8 mouse cellular contexts compared by ENCODE assay signal in the genomic region with DNA sequence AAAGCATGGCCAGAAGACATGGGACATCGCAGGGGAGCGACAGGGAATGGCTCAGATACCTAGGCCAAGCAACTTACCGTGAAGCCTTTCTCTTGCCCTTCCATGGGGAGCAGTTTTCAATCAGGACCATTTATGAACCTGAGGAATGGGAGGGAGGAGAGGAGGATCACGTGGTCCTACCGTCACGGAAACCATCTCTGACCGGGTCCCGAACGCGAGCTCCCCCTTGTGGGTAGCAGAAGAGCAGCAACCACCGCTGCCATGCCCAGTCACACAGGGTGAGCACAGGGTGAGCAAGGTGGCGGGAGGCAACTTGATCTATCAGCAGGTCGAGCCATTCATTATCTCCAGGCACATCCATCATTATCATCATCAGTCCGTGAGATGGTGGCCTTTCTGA. TPM values are rescaled to one million over a fixed set of nuclear protein-coding genes. Genes with fewer than 3 reads are reported as not detected.
DNase-seq lines count a peak whose midpoint lies in the region; ATAC-seq and TF ChIP-seq lines count a peak whose summit lies in the region.

No protein-coding gene starts in this region.

- ATAC-seq in forebrain, postnatal 0 days = no peak
- ATAC-seq in forebrain, embryonic 16.5 days = no peak
- ATAC-seq in erythroid progenitor cell, adult 5-6 weeks (replicated peaks; ENCODE audit: low FRiP score, poor library complexity, severe bottlenecking) = peak; percentile 66
- no peak for ATAC-seq in neural tube, embryonic 11.5 days (ENCODE audit: insufficient read depth, low FRiP score, low TSS enrichment)

- 26% methylated on average over 14 of the region's 14 CpGs for WGBS in forebrain, postnatal 0 days
- 23% methylated on average over 14 of the region's 14 CpGs for WGBS in forebrain, embryonic 16.5 days
- WGBS in bone marrow, adult 2 months = 26% methylated on average over 14 of the region's 14 CpGs
- 18% methylated on average over 14 of the region's 14 CpGs for WGBS in neural tube, embryonic 11.5 days

- H3K4me3 ChIP-seq in forebrain, postnatal 0 days (ENCODE audit: low read depth, low read length) = no peak overlapping the region
- H3K4me3 ChIP-seq in forebrain, embryonic 16.5 days (replicated peaks; ENCODE audit: low read length) = no peak overlapping the region
- no peak overlapping the region for H3K4me3 ChIP-seq in bone marrow, adult 2 months (replicated peaks; ENCODE audit: control insufficient read depth, low read depth, low read length)
- no peak overlapping the region for H3K4me3 ChIP-seq in neural tube, embryonic 11.5 days (ENCODE audit: low read depth, low read length)

- TF ChIP-seq POLR2A in bone marrow, adult 2 months (IDR thresholded peaks at IDR 0.05; ENCODE audit: borderline replicate concordance, control insufficient read depth, low read depth, low read length) = no peak

- no peak overlapping the region for H3K4me2 ChIP-seq in forebrain, postnatal 0 days (ENCODE audit: low read depth)
- no peak overlapping the region for H3K4me2 ChIP-seq in forebrain, embryonic 16.5 days (ENCODE audit: low read length)
- H3K4me2 ChIP-seq in neural tube, embryonic 11.5 days (ENCODE audit: low read depth) = no peak overlapping the region

- H3K36me3 ChIP-seq in forebrain, postnatal 0 days (ENCODE audit: insufficient read depth) = no peaks in the 10 kb centered on the region
- H3K36me3 ChIP-seq in forebrain, embryonic 16.5 days (ENCODE audit: control insufficient read depth, insufficient read depth) = no peaks in the 10 kb centered on the region
- no peaks in the 10 kb centered on the region for H3K36me3 ChIP-seq in neural tube, embryonic 11.5 days (ENCODE audit: control insufficient read depth, insufficient read depth, low read length)

- no peak for DNase-seq in forebrain, postnatal 0 days
- peak; percentile 79 for DNase-seq in B cell, adult 2 months
- peak; percentile 68 for DNase-seq in liver
- peak; percentile 42 for DNase-seq in neural tube, embryonic 11.5 days (ENCODE audit: low spot score)
- peak; percentile 84 for DNase-seq in thymus, postnatal 25 days

- no peaks in the 10 kb centered on the region for H3K9me3 ChIP-seq in forebrain, postnatal 0 days (ENCODE audit: low read length)
- no peaks in the 10 kb centered on the region for H3K9me3 ChIP-seq in forebrain, embryonic 16.5 days (ENCODE audit: control insufficient read depth, low read length)
- no peaks in the 10 kb centered on the region for H3K9me3 ChIP-seq in neural tube, embryonic 11.5 days (ENCODE audit: control insufficient read depth, low read length)

- no peaks in the 10 kb centered on the region for H3K4me1 ChIP-seq in forebrain, postnatal 0 days (ENCODE audit: insufficient read depth)
- H3K4me1 ChIP-seq in forebrain, embryonic 16.5 days (replicated peaks; ENCODE audit: control insufficient read depth, insufficient read depth, low read length) = peaks cover 8% of the 10 kb centered on the region
- peaks cover 1% of the 10 kb centered on the region for H3K4me1 ChIP-seq in bone marrow, adult 2 months (ENCODE audit: control insufficient read depth, insufficient read depth, low read length)
- no peaks in the 10 kb centered on the region for H3K4me1 ChIP-seq in neural tube, embryonic 11.5 days (ENCODE audit: control insufficient read depth, insufficient read depth, low read length)

- H3K27me3 ChIP-seq in forebrain, postnatal 0 days (ENCODE audit: insufficient read depth, low read length) = no peaks in the 10 kb centered on the region
- H3K27me3 ChIP-seq in forebrain, embryonic 16.5 days (replicated peaks; ENCODE audit: control insufficient read depth, insufficient read depth, low read length) = no peaks in the 10 kb centered on the region
- H3K27me3 ChIP-seq in neural tube, embryonic 11.5 days (ENCODE audit: control insufficient read depth, insufficient read depth, low read length) = no peaks in the 10 kb centered on the region

- no peak overlapping the region for H3K27ac ChIP-seq in forebrain, postnatal 0 days (ENCODE audit: low read depth, low read length)
- no peak overlapping the region for H3K27ac ChIP-seq in forebrain, embryonic 16.5 days (ENCODE audit: low read length)
- H3K27ac ChIP-seq in bone marrow, adult 2 months (ENCODE audit: control insufficient read depth, insufficient read depth, low read depth, low read length, poor library complexity) = no peak overlapping the region
- H3K27ac ChIP-seq in neural tube, embryonic 11.5 days (ENCODE audit: low read depth, low read length) = no peak overlapping the region

- H3K9ac ChIP-seq in forebrain, postnatal 0 days = no peak overlapping the region
- no peak overlapping the region for H3K9ac ChIP-seq in forebrain, embryonic 16.5 days (replicated peaks; ENCODE audit: low read depth, low read length)
- no peak overlapping the region for H3K9ac ChIP-seq in neural tube, embryonic 11.5 days (ENCODE audit: low read length)

- peak; percentile 62 for TF ChIP-seq CTCF in forebrain, postnatal 0 days (IDR thresholded peaks at IDR 0.05; ENCODE audit: low read depth)
- TF ChIP-seq CTCF in bone marrow, adult 2 months (IDR thresholded peaks at IDR 0.05; ENCODE audit: control insufficient read depth, insufficient read depth, low read length) = peak; percentile 84

RNA-seq across cellular contexts. Expression of a gene that starts 56.5 kb away (rescaled TPM):
- 7.7 and 8.8 TPM in 2 replicates for total RNA-seq in forebrain, postnatal 0 days (2014; rRNA removed)
- polyA plus RNA-seq in forebrain, postnatal 0 days (2015; fragmentation: Nextera tagmentation; extraction: Ambion mirVana) = 7.4 and 7.7 TPM in 2 replicates
- polyA plus RNA-seq in forebrain, embryonic 16.5 days (2015; fragmentation: Nextera tagmentation; extraction: Ambion mirVana) = 9.3 and 11.6 TPM in 2 replicates
- 24.2 and 28.3 TPM in 2 replicates for polyA plus RNA-seq in bone marrow, adult 2 months (2011; ENCODE audit: insufficient read depth, insufficient read length, low replicate concordance, missing spikeins)
- total RNA-seq in erythroid progenitor cell, adult 5-6 weeks (2015; ENCODE audit: low replicate concordance) = 7.9 and 11.7 TPM in 2 replicates
- total RNA-seq in erythroid progenitor cell, adult 5-6 weeks (2017; ENCODE audit: low replicate concordance) = 7.9 and 9.8 TPM in 2 replicates
- 16.1 and 16.4 TPM in 2 replicates for polyA plus RNA-seq in neural tube, embryonic 11.5 days (2014; fragmentation: Nextera tagmentation; extraction: Ambion mirVana)
